Mouse (Mus musculus) bone marrow, adult 2 months (tissue): ENCODE measurements around the gene Smoc1.

Experiments
- CTCF ChIP-seq: fragments of 200-500 bp; IDR thresholded peaks from 2 replicates; pipeline ENCODE4 v1.5.1; 2011; ENCODE audit warnings: low read length, control low read depth; ENCODE audit not compliant: control insufficient read depth, insufficient read depth
- POLR2A ChIP-seq: fragments of 200-500 bp; IDR thresholded peaks from 2 replicates; pipeline ENCODE4 v1.6.1; 2011; ENCODE audit warnings: low read depth, mild to moderate bottlenecking, control low read depth, low read length, borderline replicate concordance; ENCODE audit not compliant: control insufficient read depth

DNA sequence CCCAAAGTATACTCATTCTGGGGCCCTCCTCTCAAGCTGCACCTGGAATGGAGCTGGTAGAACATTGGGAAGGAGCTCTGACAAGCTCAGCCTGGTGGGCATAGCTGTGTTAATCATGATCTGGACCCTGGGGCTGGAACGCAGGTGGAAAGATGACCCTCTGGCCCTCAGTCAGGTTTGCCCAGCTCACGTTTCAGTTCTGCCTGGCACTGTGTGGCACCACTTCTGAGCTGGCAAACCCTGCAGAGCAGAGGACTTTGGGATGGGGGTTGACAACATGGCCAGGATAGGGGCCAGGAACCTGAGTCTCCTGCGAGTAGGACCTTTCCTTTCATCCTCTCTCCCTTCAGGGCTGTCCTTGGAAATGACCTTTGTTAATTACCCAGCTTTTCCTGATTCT, 160.1 kb downstream of the Smoc1 start:
- no peak for TF ChIP-seq POLR2A
- no peak for TF ChIP-seq CTCF
